Mouse (Mus musculus) urinary bladder, postnatal 4 days (tissue): ENCODE measurements around the gene Taldo1.
"Not testable (repeated sequence)": the region's sequence is repeated elsewhere in the genome, so short reads cannot be mapped to it uniquely, and the experiment has no call there.

Experiments
- DNase-seq, 2 experiments: peaks; one replicate each; pipeline ENCODE4 v3.0.0; 2021 to 2022; ENCODE audit warnings: low spot score in 2 of 2

Taldo1 gene

DNA sequence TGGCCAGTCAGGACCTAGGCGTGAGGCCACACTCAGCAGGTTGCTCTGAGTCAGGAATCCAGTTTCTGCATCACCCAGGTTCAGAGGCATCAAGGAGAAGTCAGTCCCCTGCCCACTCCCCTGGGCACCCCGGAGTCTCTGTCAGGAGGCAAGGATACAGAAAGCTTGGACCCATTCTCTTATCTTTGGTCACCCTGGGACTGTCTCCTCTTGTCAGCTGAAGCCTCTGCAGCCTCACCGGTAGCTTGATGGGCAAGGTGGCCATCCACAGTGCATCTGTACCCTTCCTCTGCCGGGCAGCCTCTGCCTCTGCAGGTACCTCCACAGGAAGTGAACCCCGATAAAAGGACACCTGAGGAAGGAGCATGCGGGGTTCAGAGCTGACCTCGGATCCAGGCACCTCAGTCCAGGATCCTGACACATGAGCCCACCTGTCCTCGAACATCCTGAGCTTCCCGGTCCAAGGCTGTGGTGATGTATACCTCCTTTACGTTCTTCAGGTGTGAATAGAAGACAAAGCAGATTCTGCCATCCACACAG, 47.2 kb downstream of the Taldo1 start:
- no peak for DNase-seq

DNA sequence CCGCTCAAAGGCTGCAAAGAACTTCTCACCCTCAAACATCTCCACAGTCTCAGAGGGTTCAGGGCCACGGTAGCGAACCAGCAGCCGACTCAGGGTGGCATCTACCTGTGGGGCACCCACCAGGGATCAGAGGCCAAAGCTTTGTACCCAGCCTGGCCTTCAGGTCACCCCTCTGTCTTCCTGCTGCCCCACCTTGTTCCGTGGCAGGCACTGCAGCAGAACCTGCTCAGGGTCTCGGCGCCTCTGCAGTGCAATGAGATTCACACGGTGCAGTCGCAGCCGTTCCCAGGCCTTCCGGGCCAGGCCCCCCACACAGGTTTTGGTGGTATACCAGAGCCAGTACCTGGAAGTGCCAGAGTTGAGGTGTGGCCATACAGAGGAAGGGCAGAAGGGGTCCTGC, 47.8 kb downstream of the Taldo1 start:
- DNase-seq = no peak

DNA sequence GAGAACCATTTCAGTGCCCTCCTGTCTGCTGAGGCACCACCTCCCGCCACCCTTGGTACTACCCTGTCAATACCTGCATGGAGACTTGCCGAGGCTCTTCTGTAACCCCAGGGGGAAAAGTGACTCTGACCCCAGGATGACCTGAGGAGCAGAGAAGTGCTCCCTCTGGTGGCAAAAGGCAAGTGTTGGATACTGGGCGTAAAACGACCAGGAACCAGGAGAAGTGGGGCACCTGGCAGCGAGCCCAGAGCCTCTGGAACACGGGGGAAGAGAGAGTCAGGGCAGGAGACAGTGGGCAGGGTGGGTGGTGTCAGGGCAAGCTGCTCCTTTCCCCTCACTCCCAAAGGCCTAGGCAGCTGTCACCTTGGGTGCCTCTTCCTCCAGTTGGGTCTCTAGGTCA, 48.6 kb downstream of the Taldo1 start:
- no peak for DNase-seq

DNA sequence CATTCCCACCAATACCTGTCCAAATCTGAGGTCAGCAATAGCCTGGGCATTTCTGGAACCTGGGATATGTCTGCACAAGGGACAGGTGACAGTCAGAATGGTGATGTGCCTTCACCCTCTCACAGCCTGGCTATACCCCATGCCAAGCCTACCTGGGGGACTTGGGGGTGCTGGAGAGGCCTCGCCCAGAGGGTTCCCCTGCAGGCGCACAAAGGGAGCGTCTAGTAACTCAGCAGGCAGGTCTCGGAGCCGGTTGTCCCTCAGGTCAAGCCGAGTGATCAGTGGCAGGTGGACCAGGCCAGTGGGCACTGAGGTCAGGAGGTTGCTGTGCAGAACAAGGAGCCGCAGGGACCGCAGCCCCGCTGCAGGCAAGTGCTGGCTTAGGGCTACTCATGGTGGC, 49.5 kb downstream of the Taldo1 start:
- DNase-seq = no peak

DNA sequence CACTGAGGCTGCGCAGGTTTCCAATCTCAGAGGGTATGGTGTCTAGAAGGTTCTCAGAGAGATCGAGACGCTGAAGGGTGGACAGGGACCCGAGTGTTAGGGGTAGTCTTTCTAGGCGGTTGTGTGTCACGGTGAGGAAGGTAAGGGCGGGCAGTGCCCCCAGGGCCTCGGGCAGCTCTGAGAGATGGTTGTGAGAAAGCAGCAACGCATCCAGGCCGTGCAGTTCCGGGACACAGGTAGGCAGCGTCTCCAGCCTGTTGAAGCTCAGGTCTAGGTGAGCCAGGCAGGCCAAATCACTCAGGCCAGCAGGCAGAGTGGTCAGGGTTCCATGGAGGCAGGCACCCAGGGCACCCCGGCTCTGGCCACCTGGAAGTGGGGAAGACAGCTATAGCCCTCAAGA, 50.2 kb downstream of the Taldo1 start:
- DNase-seq = no peak

GRCm38 (mm10) chr7:141443081-141443821, 51.3 kb downstream of the Taldo1 start:
- DNase-seq = peak in 1 of 2 experiments; percentile 52

- DNase-seq = peak in 1 of 2 experiments; percentile 67
Measured at GRCm38 (mm10) chr7:141443828-141444237, 51.8 kb downstream of the Taldo1 start, which contains the start of gene Pidd1. Gene Pidd1 (minus strand): TSS chr7:141444025.

- not testable (repeated sequence) for DNase-seq
Measured at GRCm38 (mm10) chr7:141446374-141446773, 54.4 kb downstream of the Taldo1 start.

- DNase-seq = peak; percentile 91 to 92
Measured at GRCm38 (mm10) chr7:141447110-141447991, 55.4 kb downstream of the Taldo1 start, which contains the start of gene Rplp2. Gene Rplp2 (plus strand): TSS chr7:141447370.

- no peak for DNase-seq
Measured at GRCm38 (mm10) chr7:141451928-141452327, 59.9 kb downstream of the Taldo1 start.
